Comparison of ENCODE assay signal across 8 mouse cellular contexts in genomic region chr9:44320799-44321133, GRCm38 (mm10). TPM values are rescaled to one million over a fixed set of nuclear protein-coding genes. Genes with fewer than 3 reads are reported as not detected.
A peak's percentile ranks its signal among the peaks of the same experiment; 100 is the strongest.
DNase-seq lines count a peak whose midpoint lies in the region; ATAC-seq and TF ChIP-seq lines count a peak whose summit lies in the region.

No protein-coding gene starts in this region.

- TF ChIP-seq POLR2A in lung, adult 2 months (IDR thresholded peaks at IDR 0.05; ENCODE audit: borderline replicate concordance, extremely low read depth, low read depth, low read length), result no peak

- no peak for ATAC-seq in embryonic facial prominence, embryonic 13.5 days (ENCODE audit: insufficient number of reproducible peaks, insufficient read depth, low FRiP score, low TSS enrichment, low read depth)
- peak; percentile 11; the same call in 1 of the 2 replicates for ATAC-seq in intestine, embryonic 15.5 days
- ATAC-seq in neural tube, embryonic 12.5 days (ENCODE audit: low FRiP score, low read depth), result no peak

- no peaks in the 10 kb centered on the region for H3K27me3 ChIP-seq in embryonic facial prominence, embryonic 13.5 days
- H3K27me3 ChIP-seq in intestine, embryonic 15.5 days (replicated peaks), result no peaks in the 10 kb centered on the region
- H3K27me3 ChIP-seq in neural tube, embryonic 12.5 days (replicated peaks), result no peaks in the 10 kb centered on the region

- H3K9me3 ChIP-seq in embryonic facial prominence, embryonic 13.5 days, result no peaks in the 10 kb centered on the region
- no peaks in the 10 kb centered on the region for H3K9me3 ChIP-seq in intestine, embryonic 15.5 days
- no peaks in the 10 kb centered on the region for H3K9me3 ChIP-seq in neural tube, embryonic 12.5 days

- no peak for DNase-seq in lung, adult 2 months
- DNase-seq in lung, adult 18-20 months, result no peak
- DNase-seq in adrenal gland, adult 2 months, result no peak
- no peak for DNase-seq in thymus, postnatal 25 days
- DNase-seq in adrenal gland, postnatal 25 days, result no peak

- peaks cover 16% of the 10 kb centered on the region for H3K4me1 ChIP-seq in lung, adult 2 months (ENCODE audit: control insufficient read depth, insufficient read depth, low read length)
- peaks cover 29% of the 10 kb centered on the region for H3K4me1 ChIP-seq in embryonic facial prominence, embryonic 13.5 days
- peaks cover 25% of the 10 kb centered on the region for H3K4me1 ChIP-seq in intestine, embryonic 15.5 days (replicated peaks)
- H3K4me1 ChIP-seq in neural tube, embryonic 12.5 days, result peaks cover 32% of the 10 kb centered on the region

- H3K4me3 ChIP-seq in lung, adult 2 months (replicated peaks; ENCODE audit: extremely low read depth, low read depth, low read length), result peak overlapping the region; percentile 35
- peak overlapping the region; percentile 84 for H3K4me3 ChIP-seq in embryonic facial prominence, embryonic 13.5 days
- peak overlapping the region; percentile 97 for H3K4me3 ChIP-seq in intestine, embryonic 15.5 days (replicated peaks)
- H3K4me3 ChIP-seq in neural tube, embryonic 12.5 days, result peak overlapping the region; percentile 88; the same call in 1 of the 2 replicates

- peaks cover 12% of the 10 kb centered on the region for H3K36me3 ChIP-seq in embryonic facial prominence, embryonic 13.5 days
- 0 out of 2 replicates have a peak, but pooled peaks cover 5% of the 10 kb centered on the region for H3K36me3 ChIP-seq in intestine, embryonic 15.5 days
- peaks cover 13% of the 10 kb centered on the region for H3K36me3 ChIP-seq in neural tube, embryonic 12.5 days

- H3K27ac ChIP-seq in embryonic facial prominence, embryonic 13.5 days, result peak overlapping the region; percentile 74
- peak overlapping the region; percentile 38; the same call in 1 of the 2 replicates for H3K27ac ChIP-seq in intestine, embryonic 15.5 days
- H3K27ac ChIP-seq in neural tube, embryonic 12.5 days, result 0 out of 2 replicates have a peak overlapping the region, but pooled peaks have one; percentile 38

- no peak for TF ChIP-seq CTCF in lung, adult 2 months (IDR thresholded peaks at IDR 0.05; ENCODE audit: insufficient read depth, low read length)

- WGBS in lung, adult 2 months, result 17% methylated on average over 6 of the region's 6 CpGs
- 26% methylated on average over 6 of the region's 6 CpGs for WGBS in embryonic facial prominence, embryonic 13.5 days
- 22% methylated on average over 6 of the region's 6 CpGs for WGBS in intestine, embryonic 15.5 days
- 25% methylated on average over 6 of the region's 6 CpGs for WGBS in neural tube, embryonic 12.5 days

- peak overlapping the region; percentile 57 for H3K9ac ChIP-seq in embryonic facial prominence, embryonic 13.5 days
- peak overlapping the region; percentile 32 for H3K9ac ChIP-seq in intestine, embryonic 15.5 days
- H3K9ac ChIP-seq in neural tube, embryonic 12.5 days, result peak overlapping the region; percentile 39; the same call in 1 of the 2 replicates

- H3K4me2 ChIP-seq in embryonic facial prominence, embryonic 13.5 days, result peak overlapping the region; percentile 94
- peak overlapping the region; percentile 86 for H3K4me2 ChIP-seq in intestine, embryonic 15.5 days (replicated peaks)
- H3K4me2 ChIP-seq in neural tube, embryonic 12.5 days (replicated peaks), result peak overlapping the region; percentile 94

RNA-seq across cellular contexts. Expression of gene C2cd2l, which starts 0.7 kb away (rescaled TPM):
- 77.9 and 88.0 TPM in 2 replicates for polyA plus RNA-seq in lung, adult 2 months (2012; rRNA removed)
- 8.3 TPM in 2 replicates for polyA plus RNA-seq in embryonic facial prominence, embryonic 13.5 days (2015; fragmentation: Nextera tagmentation; extraction: Ambion mirVana)
- polyA plus RNA-seq in intestine, embryonic 15.5 days (2015; fragmentation: Nextera tagmentation; extraction: Ambion mirVana), result 6.8 and 10.6 TPM in 2 replicates
- polyA plus RNA-seq in neural tube, embryonic 12.5 days (2016; fragmentation: Nextera tagmentation; extraction: Ambion mirVana), result 25.3 and 26.9 TPM in 2 replicates
- 10 to 100 TPM; 46.1 to 59.0 TPM for total RNA-seq in adrenal gland, adult 2 months (2021)
- polyA plus RNA-seq in adrenal gland, adult 2 months (2012; rRNA removed), result 100 and 106 TPM in 2 replicates
- total RNA-seq in adrenal gland, postnatal 25 days (2021), result 43.3 and 48.8 TPM in 2 replicates

RNA-seq across cellular contexts. Expression of gene Dpagt1, which starts 5.1 kb away (rescaled TPM):
- 50.0 and 58.7 TPM in 2 replicates for polyA plus RNA-seq in lung, adult 2 months (2012; rRNA removed)
- 38.4 and 40.5 TPM in 2 replicates for polyA plus RNA-seq in embryonic facial prominence, embryonic 13.5 days (2015; fragmentation: Nextera tagmentation; extraction: Ambion mirVana)
- polyA plus RNA-seq in intestine, embryonic 15.5 days (2015; fragmentation: Nextera tagmentation; extraction: Ambion mirVana), result 38.2 and 38.6 TPM in 2 replicates
- polyA plus RNA-seq in neural tube, embryonic 12.5 days (2016; fragmentation: Nextera tagmentation; extraction: Ambion mirVana), result 34.6 and 39.1 TPM in 2 replicates
- total RNA-seq in adrenal gland, adult 2 months (2021), result 10 to 100 TPM; 28.2 to 36.1 TPM
- polyA plus RNA-seq in adrenal gland, adult 2 months (2012; rRNA removed), result 55.8 and 68.2 TPM in 2 replicates
- total RNA-seq in adrenal gland, postnatal 25 days (2021), result 34.3 and 34.5 TPM in 2 replicates

RNA-seq across cellular contexts. Expression of gene H2afx, which starts 13.7 kb away (rescaled TPM):
- 41.3 and 50.1 TPM in 2 replicates for polyA plus RNA-seq in lung, adult 2 months (2012; rRNA removed)
- polyA plus RNA-seq in embryonic facial prominence, embryonic 13.5 days (2015; fragmentation: Nextera tagmentation; extraction: Ambion mirVana), result 365 and 385 TPM in 2 replicates
- 280 and 298 TPM in 2 replicates for polyA plus RNA-seq in intestine, embryonic 15.5 days (2015; fragmentation: Nextera tagmentation; extraction: Ambion mirVana)
- polyA plus RNA-seq in neural tube, embryonic 12.5 days (2016; fragmentation: Nextera tagmentation; extraction: Ambion mirVana), result 281 and 302 TPM in 2 replicates
- total RNA-seq in adrenal gland, adult 2 months (2021), result 10 to 100 TPM; 28.1 to 37.4 TPM
- 124 and 134 TPM in 2 replicates for polyA plus RNA-seq in adrenal gland, adult 2 months (2012; rRNA removed)
- total RNA-seq in adrenal gland, postnatal 25 days (2021), result 56.5 and 65.2 TPM in 2 replicates

RNA-seq across cellular contexts. Expression of gene Hinfp, which starts 15.3 kb away (rescaled TPM):
- polyA plus RNA-seq in lung, adult 2 months (2012; rRNA removed), result 16.9 and 21.3 TPM in 2 replicates
- polyA plus RNA-seq in embryonic facial prominence, embryonic 13.5 days (2015; fragmentation: Nextera tagmentation; extraction: Ambion mirVana), result 27.9 and 30.6 TPM in 2 replicates
- 19.9 and 21.2 TPM in 2 replicates for polyA plus RNA-seq in intestine, embryonic 15.5 days (2015; fragmentation: Nextera tagmentation; extraction: Ambion mirVana)
- 31.2 and 33.5 TPM in 2 replicates for polyA plus RNA-seq in neural tube, embryonic 12.5 days (2016; fragmentation: Nextera tagmentation; extraction: Ambion mirVana)
- total RNA-seq in adrenal gland, adult 2 months (2021), result 10 to 100 TPM; 16.6 to 24.9 TPM
- 13.5 and 13.8 TPM in 2 replicates for polyA plus RNA-seq in adrenal gland, adult 2 months (2012; rRNA removed)
- total RNA-seq in adrenal gland, postnatal 25 days (2021), result 23.6 and 29.3 TPM in 2 replicates

RNA-seq across cellular contexts. Expression of gene Hmbs, which starts 23.3 kb away (rescaled TPM):
- polyA plus RNA-seq in lung, adult 2 months (2012; rRNA removed), result 21.8 and 27.7 TPM in 2 replicates
- polyA plus RNA-seq in embryonic facial prominence, embryonic 13.5 days (2015; fragmentation: Nextera tagmentation; extraction: Ambion mirVana), result 114 and 119 TPM in 2 replicates
- 128 and 141 TPM in 2 replicates for polyA plus RNA-seq in intestine, embryonic 15.5 days (2015; fragmentation: Nextera tagmentation; extraction: Ambion mirVana)
- polyA plus RNA-seq in neural tube, embryonic 12.5 days (2016; fragmentation: Nextera tagmentation; extraction: Ambion mirVana), result 92.8 and 95.0 TPM in 2 replicates
- total RNA-seq in adrenal gland, adult 2 months (2021), result 10 to 100 TPM; 80.7 to 92.6 TPM
- 75.0 and 80.6 TPM in 2 replicates for polyA plus RNA-seq in adrenal gland, adult 2 months (2012; rRNA removed)
- 81.2 and 102 TPM in 2 replicates for total RNA-seq in adrenal gland, postnatal 25 days (2021)

Comparison
In these comparisons a context has a peak if more than half of its experiments do, and no peak if none do; other contexts are left out.
1. H3K4me3 ChIP-seq: peak in every context shown above with its lines; median percentile 97 in intestine, embryonic 15.5 days; 88 in neural tube, embryonic 12.5 days; 84 in embryonic facial prominence, embryonic 13.5 days; 35 in lung, adult 2 months.